Mouse (Mus musculus) forebrain, embryonic 10.5 days (tissue): ENCODE results near the gene Hoxb4. TPM values are rescaled to one million over a fixed set of nuclear protein-coding genes. Genes with fewer than 3 reads are reported as not detected.

Experiments used
- DNase-seq: peaks from one replicate; pipeline ENCODE4 v3.0.0-alpha.2; 2017; ENCODE audit warnings: low spot score; ENCODE audit errors: extremely low spot score
- H3K27ac ChIP-seq: fragments of 300-500 bp; sonication (generic); 2 replicates; pipeline ENCODE4 v1.5.1; 2016; ENCODE audit warnings: mild to moderate bottlenecking
- H3K27me3 ChIP-seq: fragments of 300-500 bp; sonication (generic); 2 replicates; pipeline ENCODE4 v1.6.1; 2016; ENCODE audit warnings: mild to moderate bottlenecking; ENCODE audit not compliant: poor library complexity, severe bottlenecking
- H3K36me3 ChIP-seq: fragments of 300-500 bp; sonication (generic); replicated peaks from 2 replicates; pipeline ENCODE4 v1.6.1; 2016; ENCODE audit warnings: mild to moderate bottlenecking, moderate library complexity
- H3K4me1 ChIP-seq: fragments of 300-500 bp; sonication (generic); 2 replicates; pipeline ENCODE4 v1.6.1; 2016
- H3K4me3 ChIP-seq: fragments of 300-500 bp; sonication (generic); 2 replicates; pipeline ENCODE4 v1.5.1; 2016; ENCODE audit warnings: mild to moderate bottlenecking, moderate library complexity
- H3K9me3 ChIP-seq: fragments of 300-500 bp; sonication (generic); 2 replicates; pipeline ENCODE4 v1.6.1; 2016; ENCODE audit warnings: mild to moderate bottlenecking, moderate library complexity
- WGBS: fragments of 180-500 bp; shearing (Covaris S2); methylation state at CpG from one replicate; pipeline ENCODE4 v1.1.7; 2016; 5-methylcytosine and 5-hydroxymethylcytosine counted together
- polyA plus RNA-seq: library from polyadenylated mRNA; unstranded; fragments of >200 nt; fragmentation: Nextera tagmentation; extraction: Ambion mirVana; gene quantifications from 2 replicates; pipeline ENCODE4 v1.2.1, GENCODE M21; 2016

The Hoxb4 gene
- polyA plus RNA-seq, 1 experiment from 2014 or later: not detected

DNA sequence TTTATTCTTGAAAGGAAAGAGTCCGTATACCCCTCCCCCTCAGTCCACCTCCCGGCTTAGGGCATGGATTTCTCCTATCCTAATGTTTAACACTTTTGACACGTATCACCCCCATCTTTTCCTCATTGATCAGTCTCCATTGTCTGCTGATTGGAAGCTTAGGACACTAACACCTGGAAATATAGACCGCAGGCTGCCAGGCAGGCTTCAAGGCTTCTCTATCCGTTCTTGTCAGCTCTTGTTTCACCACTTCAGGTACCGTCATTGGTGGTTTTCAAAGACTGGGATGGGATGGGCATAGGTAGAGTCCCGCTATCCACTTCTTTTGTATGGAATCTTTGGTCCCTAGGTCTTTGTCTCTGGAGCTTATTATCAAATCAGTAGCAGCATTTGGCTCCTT lies 9.1 kb downstream of the Hoxb4 start:
- Histone ChIP-seq H3K27ac (no peak overlapping the region), H3K4me1 (no peaks in the 10 kb centered on the region; the same call in 1 of the 2 replicates), H3K27me3 (peaks cover 100% of the 10 kb centered on the region), H3K36me3 (no peaks in the 10 kb centered on the region), H3K4me3 (no peak overlapping the region), H3K9me3 (no peaks in the 10 kb centered on the region)
- WGBS: 2% methylated on average over 7 of the region's 7 CpGs
- no peak for DNase-seq

DNA sequence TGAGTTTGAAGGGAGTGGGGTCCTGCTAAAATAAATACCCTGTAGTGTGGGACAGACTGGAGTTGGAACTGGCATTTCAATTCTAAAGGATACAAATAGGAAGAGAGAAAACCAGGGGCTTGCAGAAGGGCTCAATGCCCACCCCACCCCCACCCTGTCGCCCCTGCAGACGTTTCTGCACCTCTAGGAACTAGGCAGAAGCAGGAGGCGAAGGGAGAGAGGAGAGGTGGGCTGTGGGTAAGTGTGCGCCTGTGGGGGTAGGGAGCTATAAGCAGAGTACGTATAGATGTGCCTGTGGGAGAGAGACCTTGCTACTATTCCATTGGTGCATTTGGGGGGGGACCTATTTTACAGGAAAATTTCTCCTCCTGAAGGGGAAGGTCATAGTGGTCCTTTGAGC lies 9.7 kb downstream of the Hoxb4 start:
- H3K36me3 ChIP-seq: no peaks in the 10 kb centered on the region
- H3K27ac ChIP-seq: no peak overlapping the region
- peaks cover 100% of the 10 kb centered on the region for H3K27me3 ChIP-seq
- DNase-seq: no peak
- 2% methylated on average over 5 of the region's 5 CpGs for WGBS
- H3K9me3 ChIP-seq: no peaks in the 10 kb centered on the region
- no peak overlapping the region for H3K4me3 ChIP-seq
- peaks cover 4% of the 10 kb centered on the region; the same call in 1 of the 2 replicates for H3K4me1 ChIP-seq

- WGBS: 7% methylated on average over 8 of the region's 8 CpGs
- DNase-seq: no peak
- Histone ChIP-seq H3K27me3 (peaks cover 100% of the 10 kb centered on the region), H3K36me3 (no peaks in the 10 kb centered on the region), H3K4me1 (peaks cover 6% of the 10 kb centered on the region; the same call in 1 of the 2 replicates), H3K9me3 (no peaks in the 10 kb centered on the region), H3K27ac (no peak overlapping the region), H3K4me3 (no peak overlapping the region)
Measured at GRCm38 (mm10) chr11:96328605-96329004, 10.5 kb downstream of the Hoxb4 start.

DNA sequence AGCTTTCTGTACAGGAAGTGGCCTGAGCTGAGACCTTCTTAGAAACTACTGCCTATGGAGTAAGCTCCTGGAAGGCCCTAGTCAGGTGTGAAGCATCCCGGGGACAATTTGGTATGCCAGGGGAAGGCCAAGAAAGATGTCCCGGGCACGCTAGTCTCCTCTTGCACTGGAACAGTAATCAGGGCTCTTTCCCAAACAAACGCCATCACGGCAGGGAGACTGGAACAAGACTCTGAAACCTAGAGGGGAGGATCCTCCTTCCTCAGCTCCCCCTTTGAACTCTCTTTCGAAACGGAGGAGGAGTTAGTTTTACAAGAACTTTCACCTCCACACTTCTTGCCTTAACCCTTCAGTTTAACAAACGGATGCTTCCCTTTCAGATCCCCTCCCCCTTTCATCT lies 14.0 kb downstream of the Hoxb4 start:
- no peak overlapping the region for H3K27ac ChIP-seq
- H3K27me3 ChIP-seq: peaks cover 100% of the 10 kb centered on the region
- WGBS: 1% methylated on average over 8 of the region's 8 CpGs
- H3K4me3 ChIP-seq: no peak overlapping the region
- no peaks in the 10 kb centered on the region for H3K9me3 ChIP-seq
- DNase-seq: no peak
- H3K4me1 ChIP-seq: peaks cover 6% of the 10 kb centered on the region; the same call in 1 of the 2 replicates
- no peaks in the 10 kb centered on the region for H3K36me3 ChIP-seq

DNA sequence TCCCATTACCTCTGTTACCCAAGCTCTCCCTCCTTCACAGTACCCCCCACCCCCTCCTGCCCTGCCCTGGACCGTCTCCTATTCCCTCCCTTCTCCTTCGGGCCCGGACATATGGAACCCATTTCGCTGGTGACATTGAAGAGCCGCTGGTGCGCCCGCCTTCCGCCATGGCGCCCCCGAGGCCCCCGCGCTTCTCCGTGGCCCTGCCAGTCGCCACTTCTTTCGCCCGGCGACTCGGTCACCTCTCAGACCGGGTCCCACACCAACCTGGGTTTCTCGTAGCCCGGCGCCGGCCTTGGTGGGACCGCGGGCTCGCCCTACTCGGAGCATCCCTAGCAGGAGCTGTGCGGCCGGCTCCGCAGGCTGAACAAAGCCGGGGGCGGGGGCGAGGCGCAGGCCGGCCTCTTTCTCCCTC lies 14.6 kb downstream of the Hoxb4 start:
- Histone ChIP-seq H3K36me3 (no peaks in the 10 kb centered on the region), H3K27ac (no peak overlapping the region), H3K9me3 (no peaks in the 10 kb centered on the region), H3K4me3 (peak overlapping the region; percentile 24), H3K27me3 (peaks cover 100% of the 10 kb centered on the region), H3K4me1 (peaks cover 6% of the 10 kb centered on the region; the same call in 1 of the 2 replicates)
- DNase-seq: no peak
- WGBS: under 1% methylated on average over 35 of the region's 35 CpGs

DNA sequence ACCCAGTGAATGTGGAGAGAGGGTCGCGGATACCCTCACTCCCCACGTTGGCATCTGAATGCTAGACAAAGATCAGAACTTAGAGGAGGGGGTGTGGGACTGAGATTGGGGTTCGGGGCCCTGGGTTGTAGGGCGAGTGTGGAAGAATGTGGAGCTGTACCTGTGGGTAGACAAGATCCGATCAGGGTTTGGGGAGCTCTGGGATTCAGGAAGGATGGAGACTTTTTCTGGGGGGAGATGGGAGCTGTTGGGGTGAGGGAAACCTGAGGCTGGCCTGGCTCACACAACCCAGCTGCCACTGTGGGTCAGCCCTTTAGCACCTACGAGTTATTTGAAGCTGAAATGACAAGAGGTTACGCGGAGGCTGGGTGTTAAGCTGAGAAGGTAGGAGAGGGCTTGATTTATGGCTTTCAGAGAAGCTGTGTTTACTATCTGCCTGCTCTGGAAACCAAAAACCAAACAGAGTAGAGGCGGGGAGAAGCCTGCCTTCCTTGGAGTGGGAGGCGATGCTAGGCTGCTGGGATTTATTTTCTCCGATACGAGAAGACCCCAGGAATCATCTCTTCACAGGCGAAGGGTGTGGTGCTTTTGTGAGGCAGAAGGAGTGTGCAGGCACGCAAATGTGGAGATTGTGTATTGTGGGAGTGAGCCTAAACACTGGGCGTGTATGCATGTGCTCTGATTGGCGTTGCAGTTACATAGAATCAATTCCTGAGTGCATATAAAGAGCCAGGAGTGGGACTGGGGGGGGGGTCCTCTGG lies 15.4 kb downstream of the Hoxb4 start:
- WGBS: 3% methylated on average over 17 of the region's 17 CpGs
- Histone ChIP-seq H3K9me3 (no peaks in the 10 kb centered on the region), H3K27me3 (peaks cover 100% of the 10 kb centered on the region), H3K4me1 (peaks cover 6% of the 10 kb centered on the region; the same call in 1 of the 2 replicates), H3K36me3 (no peaks in the 10 kb centered on the region), H3K4me3 (no peak overlapping the region), H3K27ac (no peak overlapping the region)
- no peak for DNase-seq

DNA sequence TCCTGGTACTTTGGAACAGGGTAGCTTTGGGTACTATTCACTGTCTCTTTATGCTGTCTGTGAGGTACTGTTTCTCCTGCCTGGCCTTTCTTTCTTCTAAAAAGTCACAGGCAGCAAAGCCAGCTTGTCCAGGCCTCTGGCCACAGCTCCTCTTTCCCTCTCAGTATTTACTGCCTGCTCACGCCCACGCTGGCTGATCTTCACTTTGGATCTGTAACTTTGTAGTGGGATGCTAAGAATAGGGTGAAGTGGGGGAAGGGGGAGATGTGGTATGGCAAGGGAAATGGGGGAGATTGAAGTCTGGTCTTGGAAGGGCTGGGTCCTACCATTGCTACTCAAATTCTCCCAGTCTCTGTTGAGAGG lies 15.9 kb downstream of the Hoxb4 start:
- Histone ChIP-seq H3K36me3 (no peaks in the 10 kb centered on the region), H3K4me3 (no peak overlapping the region), H3K9me3 (no peaks in the 10 kb centered on the region), H3K27ac (no peak overlapping the region), H3K4me1 (peaks cover 6% of the 10 kb centered on the region; the same call in 1 of the 2 replicates), H3K27me3 (peaks cover 100% of the 10 kb centered on the region)
- 0% methylated on average over 2 of the region's 2 CpGs for WGBS
- no peak for DNase-seq

- Histone ChIP-seq H3K4me1 (peaks cover 6% of the 10 kb centered on the region; the same call in 1 of the 2 replicates), H3K27me3 (peaks cover 100% of the 10 kb centered on the region), H3K36me3 (no peaks in the 10 kb centered on the region), H3K9me3 (no peaks in the 10 kb centered on the region), H3K4me3 (no peak overlapping the region), H3K27ac (no peak overlapping the region)
- DNase-seq: no peak
- 28% methylated on average over 3 of the region's 3 CpGs for WGBS
Measured at GRCm38 (mm10) chr11:96334998-96335397, 16.9 kb downstream of the Hoxb4 start.

GRCm38 (mm10) chr11:96336597-96336996 lies 18.5 kb downstream of the Hoxb4 start:
- WGBS: 2% methylated on average over 2 of the region's 2 CpGs

DNA sequence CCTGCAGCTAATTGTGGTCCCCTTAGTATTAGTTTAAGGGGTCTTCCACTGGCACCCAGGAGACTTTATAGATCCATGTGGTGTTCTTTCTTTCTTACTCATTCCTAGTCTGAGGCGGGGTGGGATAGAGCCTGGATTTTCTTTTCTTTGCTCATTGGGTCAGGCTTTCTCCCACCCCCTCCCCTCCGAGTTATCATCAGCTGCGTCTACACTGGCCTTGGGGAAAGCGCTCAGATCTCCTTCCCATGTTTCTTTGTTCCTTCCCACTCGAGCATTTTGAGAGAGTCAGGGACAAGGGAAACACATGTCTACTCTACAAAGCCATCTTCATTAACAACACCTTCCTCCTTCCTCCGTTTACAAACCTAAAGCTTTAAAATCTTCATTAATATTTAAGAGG lies 19.0 kb downstream of the Hoxb4 start:
- WGBS: under 1% methylated on average over 6 of the region's 6 CpGs
- Histone ChIP-seq H3K27me3 (peaks cover 100% of the 10 kb centered on the region), H3K27ac (no peak overlapping the region), H3K4me3 (no peak overlapping the region), H3K4me1 (peaks cover 11% of the 10 kb centered on the region; the same call in 1 of the 2 replicates), H3K9me3 (no peaks in the 10 kb centered on the region), H3K36me3 (no peaks in the 10 kb centered on the region)
- DNase-seq: no peak

More at GRCm38 (mm10) chr11:96336597-96336996, 18.5 kb downstream of the Hoxb4 start:
- H3K36me3 ChIP-seq: no peaks in the 10 kb centered on the region
- peaks cover 11% of the 10 kb centered on the region; the same call in 1 of the 2 replicates for H3K4me1 ChIP-seq
- no peak overlapping the region for H3K4me3 ChIP-seq
- no peak for DNase-seq
- H3K27me3 ChIP-seq: peaks cover 100% of the 10 kb centered on the region
- H3K9me3 ChIP-seq: no peaks in the 10 kb centered on the region
- no peak overlapping the region for H3K27ac ChIP-seq

GRCm38 (mm10) chr11:96338957-96339855 lies 21.1 kb downstream of the Hoxb4 start:
- H3K4me3 ChIP-seq: no peak overlapping the region
- H3K27ac ChIP-seq: no peak overlapping the region
- H3K27me3 ChIP-seq: peaks cover 100% of the 10 kb centered on the region
- 11% methylated on average over 7 of the region's 7 CpGs for WGBS
- H3K9me3 ChIP-seq: no peaks in the 10 kb centered on the region
- peaks cover 7% of the 10 kb centered on the region for H3K4me1 ChIP-seq
- no peaks in the 10 kb centered on the region for H3K36me3 ChIP-seq
- no peak for DNase-seq

DNA sequence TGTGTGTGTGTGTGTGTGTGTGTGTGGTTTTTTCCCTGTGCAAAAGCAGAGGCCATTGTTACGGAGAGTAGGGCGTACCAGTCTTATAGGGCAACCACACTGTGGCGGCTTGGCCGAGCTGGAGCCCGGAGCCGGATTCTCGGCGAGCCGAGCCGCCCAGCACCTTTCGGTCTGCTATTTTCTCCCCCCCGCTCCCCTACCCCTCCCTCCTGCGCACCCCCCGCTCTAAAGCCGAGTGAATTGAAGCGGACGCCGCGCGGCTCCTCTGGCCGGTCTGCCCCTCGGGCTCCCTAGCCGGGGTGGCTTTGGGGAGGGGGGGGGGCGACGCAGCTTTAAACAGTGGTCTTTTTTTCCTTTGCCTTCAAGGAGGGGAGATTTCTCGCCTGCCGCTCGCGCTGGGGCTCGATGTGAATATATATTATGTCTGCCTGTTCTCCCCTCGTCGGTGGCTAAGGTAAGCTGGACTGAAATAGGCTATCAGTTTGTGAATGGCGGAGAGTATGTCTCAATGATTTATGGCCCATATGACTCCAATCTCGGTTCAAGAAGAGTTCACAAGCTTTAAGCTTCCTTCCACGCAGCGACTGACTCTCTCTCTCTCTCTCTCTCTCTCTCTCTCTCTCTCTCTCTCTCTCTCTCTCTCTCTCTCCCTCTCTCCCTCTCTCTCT lies 22.8 kb downstream of the Hoxb4 start:
- peaks cover 16% of the 10 kb centered on the region for H3K4me1 ChIP-seq
- H3K27ac ChIP-seq: no peak overlapping the region
- no peak overlapping the region for H3K4me3 ChIP-seq
- no peak for DNase-seq
- WGBS: under 1% methylated on average over 36 of the region's 36 CpGs
- H3K36me3 ChIP-seq: no peaks in the 10 kb centered on the region
- peaks cover 100% of the 10 kb centered on the region for H3K27me3 ChIP-seq
- no peaks in the 10 kb centered on the region for H3K9me3 ChIP-seq
